Mouse (Mus musculus) liver, embryonic 15.5 days (tissue): ENCODE measurements around the gene Gm20828. TPM values are rescaled to one million over a fixed set of nuclear protein-coding genes. Genes with fewer than 3 reads are reported as not detected.
"Not testable (repeated sequence)": the region's sequence is repeated elsewhere in the genome, so short reads cannot be mapped to it uniquely, and the experiment has no call there.

Experiments
- ATAC-seq: fragments of 200-750 bp; cut with Nextera tagmentation; 2 replicates; pipeline ENCODE4 v1.8.0; 2017; ENCODE audit warnings: moderate number of reproducible peaks, mild to moderate bottlenecking, moderate library complexity; ENCODE audit not compliant: insufficient read depth
- H3K27ac ChIP-seq: fragments of 300-500 bp; sonication (generic); replicated peaks from 2 replicates; pipeline ENCODE4 v1.5.1; 2015; ENCODE audit warnings: mild to moderate bottlenecking, inconsistent platforms
- H3K27me3 ChIP-seq: fragments of 300-500 bp; sonication (generic); 2 replicates; pipeline ENCODE4 v1.6.1; 2015; ENCODE audit warnings: mild to moderate bottlenecking, inconsistent platforms
- H3K36me3 ChIP-seq: fragments of 300-500 bp; sonication (generic); replicated peaks from 2 replicates; pipeline ENCODE4 v1.6.1; 2015; ENCODE audit warnings: moderate library complexity, mild to moderate bottlenecking, inconsistent platforms
- H3K4me1 ChIP-seq: fragments of 300-500 bp; sonication (generic); replicated peaks from 2 replicates; pipeline ENCODE4 v1.6.1; 2015; ENCODE audit warnings: inconsistent platforms
- H3K4me2 ChIP-seq: fragments of 300-500 bp; sonication (generic); 2 replicates; pipeline ENCODE4 v1.6.1; 2015; ENCODE audit warnings: moderate library complexity, mild to moderate bottlenecking, inconsistent platforms
- H3K4me3 ChIP-seq: fragments of 300-500 bp; sonication (generic); replicated peaks from 2 replicates; pipeline ENCODE4 v1.5.1; 2015; ENCODE audit warnings: mild to moderate bottlenecking, inconsistent platforms
- H3K9ac ChIP-seq: fragments of 300-500 bp; sonication (generic); 2 replicates; pipeline ENCODE4 v1.6.1; 2015; ENCODE audit warnings: moderate library complexity, mild to moderate bottlenecking, inconsistent platforms
- H3K9me3 ChIP-seq: fragments of 300-500 bp; sonication (generic); replicated peaks from 2 replicates; pipeline ENCODE4 v1.6.1; 2016; ENCODE audit warnings: inconsistent platforms
- WGBS: fragments of 180-500 bp; shearing (Covaris S2); methylation state at CpG from one replicate; pipeline ENCODE4 v1.1.7; 2015; ENCODE audit warnings: mixed read lengths; ENCODE audit not compliant: insufficient replicate concordance; 5-methylcytosine and 5-hydroxymethylcytosine counted together
- polyA plus RNA-seq: library from polyadenylated mRNA; unstranded; fragments of >200 nt; fragmentation: Nextera tagmentation; extraction: Ambion mirVana; gene quantifications from 2 replicates; pipeline ENCODE4 v1.2.1, GENCODE M21; 2015

The Gm20828 gene
- polyA plus RNA-seq = not detected in 2 replicates

GRCm38 (mm10) chrY:11199274-11199673 is at the start of gene Gm20828:
Gene Gm20828 (minus strand): TSS chrY:11199374.
- not testable (repeated sequence) for H3K4me3 ChIP-seq

More at GRCm38 (mm10) chrY:11199274-11199673, at the start of gene Gm20828:
- WGBS = no CpG with 5 or more reads among the region's 3 CpGs
- H3K4me2 ChIP-seq, H3K4me1 ChIP-seq, ATAC-seq, H3K36me3 ChIP-seq, H3K9me3 ChIP-seq, H3K27ac ChIP-seq, H3K9ac ChIP-seq, H3K27me3 ChIP-seq: not testable (repeated sequence)
